Mouse (Mus musculus): Measurements from ENCODE around the gene Ets1. TPM values are rescaled to one million over a fixed set of nuclear protein-coding genes. Genes with fewer than 3 reads are reported as not detected.

The Ets1 gene
- polyA plus RNA-seq, 1 experiment from 2014 or later: 21.1 TPM

DNA sequence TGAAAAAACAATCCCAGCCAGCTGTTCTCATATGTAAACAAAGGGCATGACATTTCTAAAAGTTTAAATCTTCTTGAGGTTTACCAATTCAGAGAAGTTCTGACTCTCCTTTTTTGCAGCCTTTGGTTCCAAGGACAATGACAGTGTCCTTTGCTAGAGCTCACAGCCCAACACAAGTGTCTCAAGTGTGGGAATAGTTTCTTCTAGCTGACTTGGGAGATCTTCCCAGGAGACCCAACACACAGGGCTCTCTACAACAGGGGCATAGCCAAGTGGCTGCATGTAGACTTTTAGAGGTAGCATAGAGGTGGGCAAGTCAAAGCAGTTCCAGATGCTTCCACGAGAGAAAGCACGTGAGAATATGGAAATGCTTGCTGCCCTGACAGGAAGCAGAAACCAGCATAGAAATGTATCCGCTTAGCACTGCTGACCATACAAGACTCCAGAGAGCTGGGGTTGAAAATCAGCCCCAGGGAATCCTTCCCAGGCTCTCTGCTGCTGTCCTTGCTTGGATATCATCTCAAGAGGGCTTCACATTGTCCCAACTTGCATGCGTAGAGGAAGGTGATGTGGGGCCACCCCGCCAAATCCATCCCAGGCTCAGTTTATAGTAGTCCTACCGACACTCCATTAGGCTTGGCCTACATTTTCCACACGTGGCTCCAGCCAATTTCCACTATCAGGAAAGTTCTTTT is 88.3 kb downstream of the Ets1 start:
- no peak overlapping the region for H3K27ac ChIP-seq
- no peak overlapping the region for H3K9ac ChIP-seq
- H3K9me3 ChIP-seq: no peaks in the 10 kb centered on the region; the same call in 1 of the 2 replicates
- WGBS: 90% methylated on average over 7 of the region's 7 CpGs
- no peak for ATAC-seq (ENCODE audit: low FRiP score)
- no peak overlapping the region for H3K4me2 ChIP-seq
- no peaks in the 10 kb centered on the region for H3K36me3 ChIP-seq (replicated peaks)
- H3K27me3 ChIP-seq: peaks cover 15% of the 10 kb centered on the region
- H3K4me1 ChIP-seq: peaks cover 7% of the 10 kb centered on the region; the same call in 1 of the 2 replicates
- no peak overlapping the region for H3K4me3 ChIP-seq (replicated peaks)

DNA sequence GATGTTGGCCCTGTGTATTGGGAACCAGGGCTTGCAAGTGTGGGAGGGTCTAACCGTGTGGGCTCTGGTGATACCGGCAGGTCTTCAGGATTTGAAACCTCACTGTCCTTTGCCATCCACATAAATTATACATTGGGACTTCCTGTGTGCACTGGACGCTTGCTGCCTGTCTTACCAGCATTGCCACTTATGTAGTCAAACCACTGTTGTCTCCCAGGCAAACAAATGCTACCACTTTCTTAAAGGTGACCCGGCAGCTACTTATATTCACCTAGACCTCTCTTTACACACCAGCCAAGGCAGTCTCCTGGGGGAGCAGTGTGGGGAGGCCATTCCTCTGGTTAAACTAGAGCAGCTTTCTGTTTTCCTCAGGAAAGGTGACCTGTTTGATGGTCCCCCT is 89.9 kb downstream of the Ets1 start:
- H3K4me1 ChIP-seq: peaks cover 4% of the 10 kb centered on the region; the same call in 1 of the 2 replicates
- no peak overlapping the region for H3K27ac ChIP-seq
- H3K36me3 ChIP-seq (replicated peaks): no peaks in the 10 kb centered on the region
- no peaks in the 10 kb centered on the region; the same call in 1 of the 2 replicates for H3K9me3 ChIP-seq
- no peak overlapping the region for H3K4me3 ChIP-seq (replicated peaks)
- no peak overlapping the region for H3K9ac ChIP-seq
- 0 out of 2 replicates have a peak, but pooled peaks cover 8% of the 10 kb centered on the region for H3K27me3 ChIP-seq
- 93% methylated on average over 4 of the region's 4 CpGs for WGBS
- H3K4me2 ChIP-seq: no peak overlapping the region
- no peak for ATAC-seq (ENCODE audit: low FRiP score)

DNA sequence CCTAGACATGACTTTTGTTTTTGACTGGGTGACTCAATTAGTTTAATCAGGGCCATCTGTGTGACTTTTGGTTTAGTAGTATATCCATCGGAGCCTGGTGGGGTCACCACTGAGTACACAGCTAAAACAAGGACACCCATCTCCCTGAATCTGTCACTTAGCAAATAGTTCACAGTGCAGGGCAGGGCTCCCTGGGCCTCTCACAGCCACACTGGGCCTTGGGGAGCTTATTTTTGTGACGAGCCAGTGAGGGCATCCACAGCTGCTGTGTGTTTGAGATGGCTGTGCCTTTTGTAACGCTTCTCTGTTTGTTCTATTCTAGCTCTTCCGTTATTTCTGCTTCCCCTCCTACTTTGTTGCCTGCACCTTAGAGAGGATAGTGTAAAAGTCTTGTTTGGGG is 90.6 kb downstream of the Ets1 start:
- no peak for ATAC-seq (ENCODE audit: low FRiP score)
- WGBS: 83% methylated on average over 4 of the region's 4 CpGs
- Histone ChIP-seq H3K4me2 (no peak overlapping the region), H3K9ac (no peak overlapping the region), H3K9me3 (no peaks in the 10 kb centered on the region; the same call in 1 of the 2 replicates), H3K27me3 (0 out of 2 replicates have a peak, but pooled peaks cover 8% of the 10 kb centered on the region), H3K36me3 (replicated peaks) (no peaks in the 10 kb centered on the region), H3K4me3 (replicated peaks) (no peak overlapping the region), H3K27ac (no peak overlapping the region), H3K4me1 (no peaks in the 10 kb centered on the region)

DNA sequence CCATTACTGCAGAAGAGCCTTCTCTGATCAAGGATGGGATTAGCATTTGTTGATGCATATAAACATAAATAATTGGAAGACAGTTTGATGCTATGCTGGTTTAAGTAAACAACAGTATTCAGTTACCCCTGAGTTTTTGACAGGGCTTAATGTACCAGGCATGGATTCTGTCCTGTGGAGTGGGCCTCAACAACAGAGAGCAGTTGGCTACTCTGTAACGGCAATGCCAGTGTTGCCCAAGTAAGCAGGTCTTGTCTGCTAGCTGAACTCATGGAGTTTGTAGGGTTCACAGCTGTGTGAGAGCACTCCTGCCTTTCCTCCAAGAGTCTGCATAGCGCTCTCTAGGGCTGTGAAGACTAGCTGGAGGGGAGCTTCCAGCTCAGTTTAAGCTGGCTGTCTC is 91.0 kb downstream of the Ets1 start:
- no peaks in the 10 kb centered on the region; the same call in 1 of the 2 replicates for H3K9me3 ChIP-seq
- WGBS: 96% methylated on average over 2 of the region's 2 CpGs
- H3K27me3 ChIP-seq: 0 out of 2 replicates have a peak, but pooled peaks cover 8% of the 10 kb centered on the region
- no peak overlapping the region for H3K27ac ChIP-seq
- no peak for ATAC-seq (ENCODE audit: low FRiP score)
- H3K4me1 ChIP-seq: no peaks in the 10 kb centered on the region
- H3K4me3 ChIP-seq (replicated peaks): no peak overlapping the region
- H3K36me3 ChIP-seq (replicated peaks): no peaks in the 10 kb centered on the region
- no peak overlapping the region for H3K9ac ChIP-seq
- H3K4me2 ChIP-seq: no peak overlapping the region

DNA sequence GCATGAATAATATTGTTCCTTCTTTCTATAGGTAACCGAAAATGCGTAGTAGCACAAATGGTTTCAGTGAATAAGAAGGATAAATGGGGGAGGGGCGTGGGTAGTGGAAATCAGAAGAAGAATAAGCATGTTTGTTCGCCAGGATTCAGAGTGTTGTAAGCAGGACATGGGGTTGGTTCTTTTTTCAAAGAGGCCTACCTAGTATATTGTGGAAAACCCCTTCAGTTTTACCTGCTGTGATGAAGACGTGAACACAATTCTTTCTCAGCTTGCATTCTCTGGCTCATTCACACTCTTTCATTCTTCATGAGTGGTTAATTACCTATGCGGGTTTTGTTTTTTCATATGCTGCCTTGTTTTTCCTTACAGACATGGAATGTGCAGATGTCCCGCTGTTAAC is 92.3 kb downstream of the Ets1 start:
- Histone ChIP-seq H3K9ac (no peak overlapping the region), H3K4me2 (no peak overlapping the region), H3K4me3 (replicated peaks) (no peak overlapping the region), H3K4me1 (no peaks in the 10 kb centered on the region), H3K9me3 (no peaks in the 10 kb centered on the region; the same call in 1 of the 2 replicates), H3K36me3 (replicated peaks) (no peaks in the 10 kb centered on the region), H3K27me3 (0 out of 2 replicates have a peak, but pooled peaks cover 8% of the 10 kb centered on the region), H3K27ac (no peak overlapping the region)
- 48% methylated on average over 7 of the region's 7 CpGs for WGBS
- no peak for ATAC-seq (ENCODE audit: low FRiP score)

DNA sequence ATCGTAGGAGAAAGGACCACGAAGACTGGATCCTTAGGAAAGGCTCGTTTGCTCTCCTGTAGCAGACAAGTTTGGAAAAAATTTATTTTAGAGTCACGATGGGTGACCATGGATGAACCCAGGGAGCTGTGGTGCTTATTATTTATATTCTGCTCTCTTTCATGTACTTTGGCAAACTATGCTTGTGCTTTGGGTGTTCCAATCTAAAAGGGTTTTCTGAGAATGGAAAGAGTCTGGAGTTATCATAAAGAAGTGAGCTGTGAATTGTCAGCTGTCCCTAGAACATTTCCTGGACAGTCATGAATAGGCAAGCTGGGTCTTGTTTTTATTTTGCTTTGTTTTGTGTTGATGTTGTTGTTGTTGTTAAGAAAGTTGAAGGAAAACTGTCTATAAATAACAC is 92.8 kb downstream of the Ets1 start:
- H3K4me1 ChIP-seq: no peaks in the 10 kb centered on the region
- H3K36me3 ChIP-seq (replicated peaks): no peaks in the 10 kb centered on the region
- H3K27ac ChIP-seq: no peak overlapping the region
- WGBS: 46% methylated on average over 4 of the region's 4 CpGs
- 0 out of 2 replicates have a peak, but pooled peaks cover 8% of the 10 kb centered on the region for H3K27me3 ChIP-seq
- no peak overlapping the region for H3K4me3 ChIP-seq (replicated peaks)
- no peaks in the 10 kb centered on the region; the same call in 1 of the 2 replicates for H3K9me3 ChIP-seq
- no peak overlapping the region for H3K4me2 ChIP-seq
- H3K9ac ChIP-seq: no peak overlapping the region
- no peak for ATAC-seq (ENCODE audit: low FRiP score)

DNA sequence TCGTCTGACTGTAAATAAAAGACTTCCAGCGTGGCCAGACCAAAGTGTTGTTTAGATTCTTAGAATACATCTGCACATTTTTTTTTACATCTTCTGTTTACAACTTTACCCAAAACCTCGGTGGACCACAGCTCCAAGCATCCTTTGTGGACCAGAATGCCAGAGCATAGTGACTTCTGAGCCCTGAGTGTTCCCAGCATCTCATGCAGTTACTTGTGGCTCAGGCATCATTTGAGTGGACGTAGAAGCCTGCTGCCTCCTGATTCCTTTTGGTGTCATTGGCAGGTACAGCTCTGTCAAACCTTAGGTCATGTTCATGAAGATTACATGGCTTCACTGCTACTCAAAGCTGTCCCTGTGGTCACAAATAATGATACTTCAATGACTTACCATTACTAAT is 93.2 kb downstream of the Ets1 start:
- Histone ChIP-seq H3K4me3 (replicated peaks) (no peak overlapping the region), H3K4me1 (no peaks in the 10 kb centered on the region), H3K27me3 (0 out of 2 replicates have a peak, but pooled peaks cover 8% of the 10 kb centered on the region), H3K27ac (no peak overlapping the region), H3K9ac (no peak overlapping the region), H3K36me3 (replicated peaks) (no peaks in the 10 kb centered on the region), H3K4me2 (no peak overlapping the region), H3K9me3 (no peaks in the 10 kb centered on the region; the same call in 1 of the 2 replicates)
- ATAC-seq (ENCODE audit: low FRiP score): no peak
- WGBS: 86% methylated on average over 4 of the region's 4 CpGs

DNA sequence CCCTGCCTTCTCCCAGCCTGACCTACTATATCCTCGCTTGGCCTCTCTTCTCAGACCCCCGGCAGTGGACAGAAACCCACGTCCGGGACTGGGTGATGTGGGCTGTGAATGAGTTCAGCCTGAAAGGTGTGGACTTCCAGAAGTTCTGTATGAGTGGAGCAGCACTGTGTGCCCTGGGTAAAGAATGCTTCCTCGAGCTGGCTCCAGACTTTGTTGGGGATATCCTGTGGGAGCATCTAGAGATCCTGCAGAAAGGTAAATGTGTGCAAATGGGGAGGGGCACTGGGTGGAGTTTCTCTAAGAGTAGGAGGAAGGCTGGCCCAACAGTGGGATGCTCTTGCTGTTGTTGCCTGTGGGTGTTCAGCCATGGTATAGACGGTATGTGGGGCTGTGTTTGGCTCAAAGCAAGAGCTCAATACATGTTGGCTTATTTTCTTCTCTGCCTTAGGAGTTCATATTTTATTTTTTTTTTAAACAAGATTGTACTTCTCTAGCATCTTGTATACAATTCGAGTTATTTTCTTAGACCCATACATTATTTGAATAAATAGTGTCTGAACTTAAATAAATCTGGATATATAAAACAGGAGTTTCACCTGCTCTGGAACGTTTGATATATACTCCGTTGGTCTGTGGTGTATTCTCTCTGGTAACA is 94.1 kb downstream of the Ets1 start:
- Histone ChIP-seq H3K36me3 (replicated peaks) (no peaks in the 10 kb centered on the region), H3K4me1 (no peaks in the 10 kb centered on the region), H3K27me3 (0 out of 2 replicates have a peak, but pooled peaks cover 8% of the 10 kb centered on the region), H3K4me2 (no peak overlapping the region), H3K9ac (no peak overlapping the region), H3K4me3 (replicated peaks) (no peak overlapping the region), H3K9me3 (no peaks in the 10 kb centered on the region; the same call in 1 of the 2 replicates), H3K27ac (no peak overlapping the region)
- ATAC-seq (ENCODE audit: low FRiP score): no peak
- WGBS: 91% methylated on average over 9 of the region's 9 CpGs

DNA sequence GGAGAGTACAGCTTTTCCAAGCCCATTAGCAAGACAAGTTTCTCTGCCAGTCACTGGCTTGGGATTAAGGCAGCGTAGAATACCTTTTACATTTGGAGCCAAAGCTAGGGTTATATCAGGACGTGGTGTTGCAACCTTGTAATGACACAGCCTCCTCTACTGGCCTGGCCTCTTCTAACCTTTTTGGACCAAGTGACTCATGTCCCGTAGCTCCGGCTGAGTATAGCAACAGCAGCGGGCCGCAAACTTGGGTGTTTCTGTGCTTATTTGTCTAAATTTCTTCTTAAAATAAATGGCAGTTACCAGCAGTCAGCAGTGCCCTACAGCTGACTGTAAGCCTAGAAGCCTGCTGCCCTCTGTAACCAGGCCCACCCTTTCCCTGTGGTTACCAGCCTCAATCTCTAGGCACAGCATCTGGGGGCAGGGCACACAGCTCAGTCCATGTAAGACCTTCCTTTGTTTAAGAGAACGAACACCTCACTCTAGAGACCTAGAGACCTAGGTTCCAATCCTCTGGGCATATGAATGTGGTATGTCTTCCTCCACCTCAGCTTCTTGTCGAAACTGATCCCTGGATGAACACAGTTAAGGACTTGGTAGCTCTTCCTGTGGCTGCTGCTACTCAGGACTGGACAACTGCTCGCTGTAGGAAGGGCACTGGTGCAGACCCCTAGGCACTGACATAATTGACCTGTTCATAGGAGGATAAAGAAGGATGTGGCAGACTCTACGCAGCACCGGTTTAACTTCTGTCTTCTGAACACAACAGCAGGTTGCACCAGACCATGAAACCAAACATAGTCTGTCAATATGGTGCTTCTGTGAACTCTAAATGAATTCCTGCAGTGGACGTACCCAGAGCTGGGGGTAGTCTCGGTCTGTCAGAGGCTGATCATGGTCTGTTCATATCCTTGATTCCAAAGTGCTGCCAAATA is 94.9 kb downstream of the Ets1 start:
- Histone ChIP-seq H3K36me3 (replicated peaks) (no peaks in the 10 kb centered on the region), H3K27ac (no peak overlapping the region), H3K4me3 (replicated peaks) (no peak overlapping the region), H3K9ac (no peak overlapping the region), H3K4me2 (no peak overlapping the region), H3K4me1 (no peaks in the 10 kb centered on the region), H3K27me3 (0 out of 2 replicates have a peak, but pooled peaks cover 8% of the 10 kb centered on the region), H3K9me3 (no peaks in the 10 kb centered on the region; the same call in 1 of the 2 replicates)
- no peak for ATAC-seq (ENCODE audit: low FRiP score)
- WGBS: 89% methylated on average over 13 of the region's 13 CpGs

DNA sequence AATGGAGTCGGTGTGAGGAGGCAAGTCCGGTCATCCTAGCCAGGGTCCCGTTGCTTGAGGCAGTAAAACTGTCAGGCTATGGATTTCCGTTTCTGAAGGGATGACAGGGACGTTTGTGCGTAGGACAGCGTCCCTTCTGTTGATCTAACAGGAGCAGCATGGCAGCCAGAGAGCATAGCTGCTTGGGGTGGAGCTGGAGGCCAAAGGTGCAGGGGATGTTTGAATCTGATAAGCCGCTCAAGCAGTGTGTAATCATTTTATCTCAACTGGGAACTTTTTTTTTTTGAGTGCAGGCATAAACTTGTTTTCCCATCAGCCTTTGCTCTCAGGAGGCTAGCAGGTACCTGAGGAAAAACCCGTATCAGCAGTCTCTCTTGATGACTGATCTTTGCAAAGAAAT is 95.8 kb downstream of the Ets1 start:
- no peak for ATAC-seq (ENCODE audit: low FRiP score)
- Histone ChIP-seq H3K9me3 (no peaks in the 10 kb centered on the region; the same call in 1 of the 2 replicates), H3K27ac (no peak overlapping the region), H3K36me3 (replicated peaks) (no peaks in the 10 kb centered on the region), H3K4me3 (replicated peaks) (no peak overlapping the region), H3K4me2 (no peak overlapping the region), H3K9ac (no peak overlapping the region), H3K4me1 (no peaks in the 10 kb centered on the region), H3K27me3 (0 out of 2 replicates have a peak, but pooled peaks cover 8% of the 10 kb centered on the region)
- 72% methylated on average over 9 of the region's 9 CpGs for WGBS

DNA sequence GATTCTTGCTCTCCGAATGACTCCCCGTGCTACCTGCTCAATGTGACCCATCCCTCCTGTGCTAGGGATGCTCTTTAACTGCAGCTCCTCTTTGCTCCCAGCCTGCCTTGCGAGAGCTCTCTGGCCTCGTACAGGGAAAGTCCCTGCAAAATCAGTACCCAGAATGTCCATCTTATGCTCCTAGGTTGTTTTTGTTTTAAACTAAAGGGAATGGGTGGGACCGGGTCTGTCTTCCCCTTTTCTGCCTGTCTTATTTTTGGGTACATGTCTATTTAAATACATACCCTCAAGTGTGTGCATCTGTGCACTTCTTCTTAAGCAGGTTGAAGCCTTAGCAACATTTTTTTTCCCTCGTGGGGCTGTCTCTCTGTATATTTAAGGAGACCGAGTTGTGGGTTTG is 99.0 kb downstream of the Ets1 start:
- Histone ChIP-seq H3K4me2 (no peak overlapping the region), H3K27ac (no peak overlapping the region), H3K27me3 (0 out of 2 replicates have a peak, but pooled peaks cover 1% of the 10 kb centered on the region), H3K9ac (no peak overlapping the region), H3K36me3 (replicated peaks) (no peaks in the 10 kb centered on the region), H3K9me3 (no peaks in the 10 kb centered on the region), H3K4me3 (replicated peaks) (no peak overlapping the region), H3K4me1 (no peaks in the 10 kb centered on the region)
- ATAC-seq (ENCODE audit: low FRiP score): no peak
- 94% methylated on average over 7 of the region's 7 CpGs for WGBS

DNA sequence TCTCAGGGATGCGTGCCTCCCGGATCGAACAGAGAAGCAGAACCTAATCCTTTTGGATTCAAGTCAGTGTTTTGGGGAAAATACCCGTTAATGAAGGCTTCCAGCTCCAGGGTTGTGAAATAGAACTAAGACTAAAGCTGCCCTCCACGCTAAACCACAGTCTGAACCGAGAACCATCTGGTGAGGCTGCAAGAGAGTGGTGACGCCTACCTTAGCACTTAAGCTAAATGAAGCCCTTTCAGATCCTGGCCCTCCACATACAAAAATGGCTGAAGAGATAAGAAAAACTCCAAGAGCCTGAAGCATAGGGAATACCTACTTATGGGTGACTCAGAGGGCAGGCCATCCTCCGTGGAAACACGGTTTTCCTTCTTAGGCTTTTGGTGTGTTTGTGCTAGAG is 100.0 kb downstream of the Ets1 start:
- 80% methylated on average over 9 of the region's 9 CpGs for WGBS
- no peak overlapping the region for H3K4me3 ChIP-seq (replicated peaks)
- H3K4me2 ChIP-seq: no peak overlapping the region
- ATAC-seq (ENCODE audit: low FRiP score): no peak
- H3K4me1 ChIP-seq: no peaks in the 10 kb centered on the region
- no peaks in the 10 kb centered on the region for H3K27me3 ChIP-seq
- no peaks in the 10 kb centered on the region for H3K9me3 ChIP-seq
- no peak overlapping the region for H3K9ac ChIP-seq
- H3K27ac ChIP-seq: no peak overlapping the region
- no peaks in the 10 kb centered on the region for H3K36me3 ChIP-seq (replicated peaks)
